Mouse (Mus musculus): ENCODE data around the gene Ajm1. TPM values are rescaled to one million over a fixed set of nuclear protein-coding genes. Genes with fewer than 3 reads are reported as not detected.

The Ajm1 gene
- polyA plus RNA-seq, 1 experiment from 2014 or later = 2.2 TPM

- DNase-seq (ENCODE audit: low spot score) (no peak), ATAC-seq (no peak)
- H3K4me1 ChIP-seq (ENCODE audit: control insufficient read depth, insufficient read depth, low read length) = peaks cover 4% of the 10 kb centered on the region; the same call in 1 of the 2 replicates
- H3K4me3 ChIP-seq (ENCODE audit: low read depth, low read length) = no peak overlapping the region
- no peak overlapping the region for H3K9ac ChIP-seq (ENCODE audit: low read length)
- H3K27ac ChIP-seq (ENCODE audit: low read depth, low read length) = no peak overlapping the region
- no peaks in the 10 kb centered on the region for H3K9me3 ChIP-seq (replicated peaks; ENCODE audit: control insufficient read depth, low read length)
- no peaks in the 10 kb centered on the region for H3K36me3 ChIP-seq (ENCODE audit: control insufficient read depth, insufficient read depth, low read length)
- peaks cover 29% of the 10 kb centered on the region for H3K27me3 ChIP-seq (replicated peaks; ENCODE audit: control insufficient read depth, insufficient read depth, low read length)
- 19% methylated on average over 20 of the region's 22 CpGs for WGBS
- H3K4me2 ChIP-seq (ENCODE audit: low read length) = no peak overlapping the region
These were observed 34.8 kb upstream of the Ajm1 start for GRCm38 (mm10) chr2:25616398-25616797.

GRCm38 (mm10) chr2:25608671-25609070 is 27.1 kb upstream of the Ajm1 start:
- H3K36me3 ChIP-seq (ENCODE audit: control insufficient read depth, insufficient read depth, low read length) = no peaks in the 10 kb centered on the region
- peak overlapping the region; percentile 60 for H3K4me2 ChIP-seq (ENCODE audit: low read length)
- H3K9ac ChIP-seq (ENCODE audit: low read length) = peak overlapping the region; percentile 96
- WGBS = 79% methylated on average over 10 of the region's 10 CpGs
- H3K4me1 ChIP-seq (ENCODE audit: control insufficient read depth, insufficient read depth, low read length) = peaks cover 14% of the 10 kb centered on the region
- H3K27ac ChIP-seq (ENCODE audit: low read depth, low read length) = peak overlapping the region; percentile 50; the same call in 1 of the 2 replicates
- ATAC-seq = no peak; the same call in 1 of the 2 replicates
- no peak for DNase-seq (ENCODE audit: low spot score)
- H3K27me3 ChIP-seq (replicated peaks; ENCODE audit: control insufficient read depth, insufficient read depth, low read length) = no peaks in the 10 kb centered on the region
- no peaks in the 10 kb centered on the region for H3K9me3 ChIP-seq (replicated peaks; ENCODE audit: control insufficient read depth, low read length)
- H3K4me3 ChIP-seq (ENCODE audit: low read depth, low read length) = peak overlapping the region; percentile 100

- H3K9ac ChIP-seq (ENCODE audit: low read length) = peak within 1 kb of the TSS; percentile 96
- H3K27ac ChIP-seq (ENCODE audit: low read depth, low read length) = peak within 1 kb of the TSS; percentile 86
- H3K27me3 ChIP-seq (replicated peaks; ENCODE audit: control insufficient read depth, insufficient read depth, low read length) = no peaks in the 10 kb centered on the region
- H3K9me3 ChIP-seq (replicated peaks; ENCODE audit: control insufficient read depth, low read length) = no peaks in the 10 kb centered on the region
- H3K4me3 ChIP-seq (ENCODE audit: low read depth, low read length) = peak within 1 kb of the TSS; percentile 100
- H3K4me2 ChIP-seq (ENCODE audit: low read length) = peak within 1 kb of the TSS; percentile 60
- DNase-seq (ENCODE audit: low spot score) = peak; percentile 95
- peak; percentile 95 for ATAC-seq
- peaks cover 4% of the 10 kb centered on the region; the same call in 1 of the 2 replicates for H3K36me3 ChIP-seq (ENCODE audit: control insufficient read depth, insufficient read depth, low read length)
- H3K4me1 ChIP-seq (ENCODE audit: control insufficient read depth, insufficient read depth, low read length) = peaks cover 14% of the 10 kb centered on the region
- WGBS = under 1% methylated on average over 70 of the region's 80 CpGs
These were observed 26.4 kb upstream of the Ajm1 start, which contains the start of gene Rabl6 for GRCm38 (mm10) chr2:25607761-25608622. Gene Rabl6 (minus strand): TSS chr2:25608521.

- H3K36me3 ChIP-seq (ENCODE audit: control insufficient read depth, insufficient read depth, low read length) = peaks cover 59% of the 10 kb centered on the region
- peaks cover 10% of the 10 kb centered on the region for H3K4me1 ChIP-seq (ENCODE audit: control insufficient read depth, insufficient read depth, low read length)
- H3K9me3 ChIP-seq (replicated peaks; ENCODE audit: control insufficient read depth, low read length) = no peaks in the 10 kb centered on the region
- no peaks in the 10 kb centered on the region for H3K27me3 ChIP-seq (replicated peaks; ENCODE audit: control insufficient read depth, insufficient read depth, low read length)
- no peak overlapping the region for H3K9ac ChIP-seq (ENCODE audit: low read length)
- H3K27ac ChIP-seq (ENCODE audit: low read depth, low read length) = no peak overlapping the region
- H3K4me2 ChIP-seq (ENCODE audit: low read length) = no peak overlapping the region
- no peak overlapping the region for H3K4me3 ChIP-seq (ENCODE audit: low read depth, low read length)
- WGBS = 94% methylated on average over 5 of the region's 5 CpGs
- DNase-seq (ENCODE audit: low spot score) (no peak), ATAC-seq (no peak)
These were observed 21.0 kb upstream of the Ajm1 start for GRCm38 (mm10) chr2:25602526-25602925.

GRCm38 (mm10) chr2:25600037-25600436 is 18.5 kb upstream of the Ajm1 start:
- Histone ChIP-seq H3K9ac (ENCODE audit: low read length) (no peak overlapping the region), H3K4me3 (ENCODE audit: low read depth, low read length) (no peak overlapping the region), H3K27me3 (replicated peaks; ENCODE audit: control insufficient read depth, insufficient read depth, low read length) (no peaks in the 10 kb centered on the region), H3K9me3 (replicated peaks; ENCODE audit: control insufficient read depth, low read length) (no peaks in the 10 kb centered on the region), H3K36me3 (ENCODE audit: control insufficient read depth, insufficient read depth, low read length) (peaks cover 84% of the 10 kb centered on the region), H3K27ac (ENCODE audit: low read depth, low read length) (no peak overlapping the region), H3K4me2 (ENCODE audit: low read length) (no peak overlapping the region), H3K4me1 (ENCODE audit: control insufficient read depth, insufficient read depth, low read length) (no peaks in the 10 kb centered on the region)
- ATAC-seq (no peak), DNase-seq (ENCODE audit: low spot score) (no peak)
- 92% methylated on average over 2 of the region's 2 CpGs for WGBS

GRCm38 (mm10) chr2:25598749-25599148 is 17.2 kb upstream of the Ajm1 start:
- H3K4me1 ChIP-seq (ENCODE audit: control insufficient read depth, insufficient read depth, low read length) = no peaks in the 10 kb centered on the region
- H3K9me3 ChIP-seq (replicated peaks; ENCODE audit: control insufficient read depth, low read length) = no peaks in the 10 kb centered on the region
- 100% methylated on average over 1 of the region's 1 CpGs for WGBS
- no peak overlapping the region for H3K27ac ChIP-seq (ENCODE audit: low read depth, low read length)
- H3K36me3 ChIP-seq (ENCODE audit: control insufficient read depth, insufficient read depth, low read length) = peaks cover 91% of the 10 kb centered on the region
- H3K27me3 ChIP-seq (replicated peaks; ENCODE audit: control insufficient read depth, insufficient read depth, low read length) = no peaks in the 10 kb centered on the region
- ATAC-seq = no peak
- DNase-seq (ENCODE audit: low spot score) = no peak
- no peak overlapping the region for H3K4me3 ChIP-seq (ENCODE audit: low read depth, low read length)
- H3K4me2 ChIP-seq (ENCODE audit: low read length) = no peak overlapping the region
- H3K9ac ChIP-seq (ENCODE audit: low read length) = no peak overlapping the region

- Histone ChIP-seq H3K27ac (ENCODE audit: low read depth, low read length) (no peak overlapping the region), H3K4me2 (ENCODE audit: low read length) (no peak overlapping the region), H3K4me3 (ENCODE audit: low read depth, low read length) (no peak overlapping the region), H3K9me3 (replicated peaks; ENCODE audit: control insufficient read depth, low read length) (no peaks in the 10 kb centered on the region), H3K36me3 (ENCODE audit: control insufficient read depth, insufficient read depth, low read length) (peaks cover 94% of the 10 kb centered on the region), H3K4me1 (ENCODE audit: control insufficient read depth, insufficient read depth, low read length) (no peaks in the 10 kb centered on the region), H3K27me3 (replicated peaks; ENCODE audit: control insufficient read depth, insufficient read depth, low read length) (no peaks in the 10 kb centered on the region), H3K9ac (ENCODE audit: low read length) (no peak overlapping the region)
- WGBS = 97% methylated on average over 5 of the region's 5 CpGs
- ATAC-seq (no peak), DNase-seq (ENCODE audit: low spot score) (no peak)
These were observed 15.4 kb upstream of the Ajm1 start for GRCm38 (mm10) chr2:25596765-25597510.

- WGBS = 87% methylated on average over 2 of the region's 2 CpGs
- DNase-seq (ENCODE audit: low spot score) = no peak
These were observed 10.3 kb upstream of the Ajm1 start for GRCm38 (mm10) chr2:25591863-25592262.

More at GRCm38 (mm10) chr2:25591863-25592262, 10.3 kb upstream of the Ajm1 start:
- Histone ChIP-seq H3K27me3 (replicated peaks; ENCODE audit: control insufficient read depth, insufficient read depth, low read length) (no peaks in the 10 kb centered on the region), H3K4me1 (ENCODE audit: control insufficient read depth, insufficient read depth, low read length) (no peaks in the 10 kb centered on the region), H3K36me3 (ENCODE audit: control insufficient read depth, insufficient read depth, low read length) (peaks cover 87% of the 10 kb centered on the region), H3K27ac (ENCODE audit: low read depth, low read length) (no peak overlapping the region), H3K4me3 (ENCODE audit: low read depth, low read length) (no peak overlapping the region), H3K4me2 (ENCODE audit: low read length) (no peak overlapping the region), H3K9ac (ENCODE audit: low read length) (no peak overlapping the region), H3K9me3 (replicated peaks; ENCODE audit: control insufficient read depth, low read length) (no peaks in the 10 kb centered on the region)
- ATAC-seq = no peak
